Mouse (Mus musculus): Measurements from ENCODE around the gene Ppdpf. TPM values are rescaled to one million over a fixed set of nuclear protein-coding genes. Genes with fewer than 3 reads are reported as not detected.

Gene Ppdpf
- polyA plus RNA-seq (2012; rRNA removed), result 247 and 280 TPM in 2 replicates

DNA sequence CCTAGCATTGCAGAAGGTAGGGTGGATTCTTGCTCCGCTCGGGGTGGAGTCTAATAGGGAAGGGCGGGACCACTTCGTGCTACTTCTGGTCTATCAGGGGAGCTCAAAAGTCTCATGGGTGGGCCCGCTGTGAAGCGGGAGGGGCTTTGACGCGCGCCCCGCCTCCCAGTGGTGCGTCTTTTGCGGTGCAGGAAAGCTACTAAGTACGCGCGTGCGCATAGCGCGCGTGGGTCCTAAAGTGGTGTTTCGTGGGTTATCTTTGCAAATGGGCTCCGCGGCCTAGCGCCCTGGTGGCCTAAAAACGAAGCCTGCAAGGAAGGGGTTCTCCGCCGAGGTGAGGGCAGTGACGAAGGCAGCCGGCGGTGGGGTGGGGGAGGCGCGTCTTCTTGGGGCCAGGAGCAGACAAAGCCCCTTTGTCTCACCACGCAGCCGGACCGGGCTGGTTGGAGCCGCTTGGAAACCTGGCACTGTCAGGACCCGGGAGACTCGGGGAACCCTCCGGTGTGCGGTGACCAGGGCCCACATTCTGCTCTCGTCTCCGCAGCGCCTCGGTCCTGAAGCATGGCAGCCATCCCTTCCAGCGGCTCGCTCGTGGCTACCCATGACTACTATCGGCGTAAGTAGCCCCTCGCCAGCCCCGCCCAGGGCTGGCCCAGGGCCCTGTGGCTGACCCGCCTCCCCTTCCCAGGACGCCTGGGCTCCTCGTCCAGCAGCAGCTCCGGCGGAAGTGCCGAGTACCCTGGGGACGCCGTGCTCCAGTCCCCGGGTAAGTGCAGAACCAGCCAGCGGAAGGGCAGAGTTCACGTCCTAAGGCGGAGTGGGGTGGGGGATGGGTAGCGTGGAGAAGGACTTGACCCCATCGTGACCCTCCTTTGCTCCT lies at the start of gene Ppdpf:
Gene Ppdpf, plus strand, starts transcription at position 127 of the 880 bp plus-strand sequence.

DNA sequence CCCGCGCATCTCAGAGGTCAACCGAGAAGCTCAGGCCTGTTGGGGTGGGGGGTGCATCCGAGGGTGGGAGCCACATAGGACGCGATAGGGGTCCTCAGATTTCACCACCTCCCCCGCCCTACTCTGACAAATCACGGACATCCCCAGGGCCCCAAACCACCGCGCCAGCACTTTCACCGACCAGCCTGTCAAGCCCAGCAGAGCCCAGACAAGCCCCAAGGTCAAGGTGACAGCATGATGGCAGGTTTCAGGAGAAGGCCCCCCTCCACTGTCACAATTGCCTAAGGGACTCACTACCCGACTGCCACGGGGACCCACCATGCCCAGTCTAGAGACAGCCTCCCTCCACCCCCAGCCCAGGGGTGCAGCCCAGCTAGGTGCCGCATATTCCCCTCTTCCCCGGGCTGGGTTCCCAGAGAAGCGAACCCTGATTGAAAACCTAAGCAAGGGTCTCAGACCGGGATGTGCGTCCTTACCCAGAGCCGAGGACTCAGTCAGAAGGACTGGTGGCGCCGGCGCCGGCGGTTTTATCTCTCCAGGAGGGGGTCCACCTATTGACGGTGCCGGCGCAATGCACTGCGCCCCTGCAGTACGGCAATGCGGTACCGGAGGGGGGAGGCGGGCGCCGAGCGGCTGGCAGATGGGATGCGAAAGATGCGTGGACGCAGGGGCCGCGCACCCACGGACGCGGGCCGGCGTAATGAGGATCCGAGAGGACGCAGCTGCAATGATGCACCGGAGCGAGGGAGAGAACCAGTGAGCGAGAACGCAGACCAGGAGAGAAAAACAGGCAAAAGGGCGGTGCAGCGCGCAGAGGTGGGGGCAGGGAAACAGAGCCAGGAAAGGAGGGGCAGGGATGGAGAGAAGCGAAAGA lies 30.6 kb upstream of the Ppdpf start, which contains the start of gene Eef1a2:
Gene Eef1a2, minus strand, starts transcription at position 767 of the 874 bp plus-strand sequence.

DNA sequence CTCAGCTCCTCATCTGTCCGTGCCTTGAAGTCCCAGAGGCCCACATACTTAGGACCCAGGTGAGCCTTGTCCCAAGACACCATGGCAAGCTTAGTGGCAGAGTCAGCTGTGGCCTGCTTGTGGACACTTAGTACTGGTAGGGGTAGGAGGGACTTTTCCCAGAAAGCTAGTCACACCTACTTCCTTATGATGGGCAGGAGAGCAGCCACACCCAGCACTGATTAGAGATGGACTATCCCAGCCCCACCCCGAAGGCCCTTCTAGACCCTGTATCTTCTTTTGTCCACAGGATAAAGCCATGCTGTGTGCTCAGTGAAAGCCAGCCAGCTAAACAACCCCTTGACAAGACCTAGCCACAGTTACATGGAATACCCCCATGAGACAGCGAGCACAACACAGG lies 15.4 kb downstream of the Ppdpf start, which contains the start of gene Ptk6:
Gene Ptk6, minus strand, starts transcription at position 368 of the 400 bp plus-strand sequence.

DNA sequence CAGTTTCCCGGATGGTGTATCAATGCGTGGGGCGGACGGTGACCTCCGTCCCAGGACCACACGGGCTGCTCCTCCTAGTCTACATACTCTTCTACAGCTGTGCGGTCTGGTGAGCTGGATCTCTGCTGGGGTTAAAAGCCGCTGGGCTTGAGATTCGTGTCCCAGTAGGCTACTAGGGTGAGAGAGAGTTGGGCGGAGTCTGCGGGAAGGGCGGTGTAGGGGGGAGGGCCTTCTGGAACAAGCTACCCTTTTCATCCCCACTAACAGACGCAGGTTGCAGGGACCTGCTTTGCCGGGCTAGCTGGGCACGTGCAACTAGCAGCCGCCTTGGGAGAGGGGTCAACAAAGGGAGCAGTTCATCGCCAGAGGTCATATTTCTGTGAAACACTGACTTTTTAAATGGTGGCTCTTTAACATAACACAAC lies 26.0 kb downstream of the Ppdpf start, which contains the start of gene Srms:
Gene Srms, minus strand, starts transcription at position 165 of the 425 bp plus-strand sequence.

DNA sequence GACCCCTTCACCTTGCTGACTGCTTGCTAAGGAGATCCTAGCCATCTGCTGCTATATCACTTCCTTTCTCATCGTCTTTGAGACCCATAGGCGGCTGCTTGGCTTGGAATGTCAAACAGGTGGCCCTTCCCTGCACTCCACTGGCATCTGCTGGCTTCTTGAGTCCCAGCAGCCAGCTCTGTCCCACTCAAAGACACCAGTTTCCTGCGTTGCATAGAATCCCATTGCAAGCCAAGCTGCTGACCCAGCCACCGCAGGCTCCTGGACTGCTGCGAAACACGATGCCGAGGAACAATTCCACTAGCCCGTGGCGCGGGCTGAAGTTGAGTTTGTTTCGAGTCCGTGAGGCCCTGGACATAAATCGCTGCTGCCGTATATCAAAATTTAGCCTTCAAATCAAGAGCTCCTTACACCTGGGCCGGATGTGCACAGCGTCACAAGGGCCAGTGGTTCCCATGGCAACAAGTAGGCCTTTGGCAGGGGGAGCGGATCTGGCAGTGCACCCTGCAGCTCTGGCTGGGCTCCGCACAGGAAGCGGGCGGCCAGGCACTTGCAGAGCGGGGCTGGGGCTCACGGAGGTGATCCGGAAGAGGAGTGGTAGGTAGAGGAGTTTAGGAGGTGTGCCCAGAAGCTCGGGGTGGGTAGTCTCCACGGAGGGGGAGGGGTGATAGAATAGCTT lies 32.6 kb downstream of the Ppdpf start, which contains the start of gene Fndc11:
Gene Fndc11, plus strand, starts transcription at position 476 of the 679 bp plus-strand sequence.

Other genes starting within 250 kb of the Ppdpf start
- 49.7 and 53.1 TPM in 2 replicates for gene Nkain4, start 232.5 kb upstream of the Ppdpf start, polyA plus RNA-seq (2012; rRNA removed)
- 105 and 122 TPM in 2 replicates for gene Arfgap1, start 220.0 kb upstream of the Ppdpf start, polyA plus RNA-seq (2012; rRNA removed)
- 0.96 and 2.4 TPM in 2 replicates for gene Col20a1, start 200.7 kb upstream of the Ppdpf start, polyA plus RNA-seq (2012; rRNA removed)
- gene Chrna4, start 143.7 kb upstream of the Ppdpf start, polyA plus RNA-seq (2012; rRNA removed), result 13.0 and 15.8 TPM in 2 replicates
- 66.5 and 69.9 TPM in 2 replicates for gene Kcnq2, start 51.9 kb upstream of the Ppdpf start, polyA plus RNA-seq (2012; rRNA removed)
- gene Eef1a2, start 30.2 kb upstream of the Ppdpf start, polyA plus RNA-seq (2012; rRNA removed), result 86.1 and 90.0 TPM in 2 replicates
- 0.02 and 0.03 TPM in 2 replicates for gene Ptk6, start 15.5 kb downstream of the Ppdpf start, polyA plus RNA-seq (2012; rRNA removed)
- 0.15 and 0.21 TPM in 2 replicates for gene Srms, start 25.9 kb downstream of the Ppdpf start, polyA plus RNA-seq (2012; rRNA removed)
- 0.07 and 0.09 TPM in 2 replicates for gene Fndc11, start 32.8 kb downstream of the Ppdpf start, polyA plus RNA-seq (2012; rRNA removed)
- 2.3 and 3.6 TPM in 2 replicates for gene Helz2, start 54.8 kb downstream of the Ppdpf start, polyA plus RNA-seq (2012; rRNA removed)
- gene Gmeb2, start 100.8 kb downstream of the Ppdpf start, polyA plus RNA-seq (2012; rRNA removed), result 32.1 and 35.0 TPM in 2 replicates
- 686 and 740 TPM in 2 replicates for gene Stmn3, start 127.3 kb downstream of the Ppdpf start, polyA plus RNA-seq (2012; rRNA removed)
- gene Rtel1, start 132.5 kb downstream of the Ppdpf start, polyA plus RNA-seq (2012; rRNA removed), result 119 and 121 TPM in 2 replicates
- gene Zgpat, start 177.7 kb downstream of the Ppdpf start, polyA plus RNA-seq (2012; rRNA removed), result 122 and 128 TPM in 2 replicates
- 106 and 119 TPM in 2 replicates for gene Arfrp1, start 178.2 kb downstream of the Ppdpf start, polyA plus RNA-seq (2012; rRNA removed)
- gene Lime1, start 192.8 kb downstream of the Ppdpf start, polyA plus RNA-seq (2012; rRNA removed), result 110 and 111 TPM in 2 replicates

All from central nervous system, embryonic 14 days (tissue).